In genomic region chr3:94621740-94622507, GRCm38 (mm10) we compare ENCODE assay signal across 15 mouse cellular contexts. TPM values are rescaled to one million over a fixed set of nuclear protein-coding genes. Genes with fewer than 3 reads are reported as not detected.
A peak's percentile ranks its signal among the peaks of the same experiment; 100 is the strongest.
DNase-seq lines count a peak whose midpoint lies in the region; ATAC-seq and TF ChIP-seq lines count a peak whose summit lies in the region.
"Had no signal": no experiment of that assay in that cellular context is flagged by ENCODE, and none has a peak within 500 bp of the region (broad histone marks: within the 10 kb centered on the region; RNA-seq: fewer than 3 reads in every experiment).

No protein-coding gene starts in this region.

- no peaks in the 10 kb centered on the region for H3K36me3 ChIP-seq in heart, postnatal 0 days (replicated peaks; ENCODE audit: control insufficient read depth, insufficient read depth, low read length)
- H3K36me3 ChIP-seq: hindbrain, embryonic 15.5 days; neural tube, embryonic 13.5 days had no signal

- no peaks in the 10 kb centered on the region for H3K27me3 ChIP-seq in heart, postnatal 0 days (ENCODE audit: control insufficient read depth, insufficient read depth, low read length)
- H3K27me3 ChIP-seq: hindbrain, embryonic 15.5 days; neural tube, embryonic 13.5 days had no signal

- no peak for TF ChIP-seq CTCF in heart, postnatal 0 days (IDR thresholded peaks at IDR 0.05; ENCODE audit: low read depth)
- no peak for TF ChIP-seq CTCF in lung, adult 2 months (IDR thresholded peaks at IDR 0.05; ENCODE audit: insufficient read depth, low read length)

- peak; percentile 81 for ATAC-seq in heart, postnatal 0 days (ENCODE audit: insufficient read depth, low read depth)
- ATAC-seq: forebrain, postnatal 0 days had no signal

- DNase-seq in 3T3-L1 (ENCODE audit: low read depth, low spot score) = peak; percentile 60
- peak; percentile 15 for DNase-seq in c-Kit-positive CD71-positive TER-119-negative erythroid progenitor cells, embryonic 14.5 days (ENCODE audit: low read depth)
- DNase-seq in heart, postnatal 0 days (ENCODE audit: low spot score) = peak; percentile 30
- peak; percentile 52 for DNase-seq in lung, adult 2 months
- DNase-seq in adrenal gland, postnatal 14 days = no peak
- no peak for DNase-seq in frontal cortex, postnatal 36 days (ENCODE audit: low spot score in 2 of 2)
- DNase-seq in frontal cortex, adult 2 months (ENCODE audit: extremely low spot score in 1 of 2, low spot score in 1 of 2) = no peak
- no peak for DNase-seq in cerebellum, adult 9-10 months
- DNase-seq: forebrain, postnatal 0 days had no signal

- peak overlapping the region; percentile 21; the same call in 1 of the 2 replicates for H3K27ac ChIP-seq in heart, postnatal 0 days (ENCODE audit: low read depth)
- H3K27ac ChIP-seq: hindbrain, embryonic 15.5 days; neural tube, embryonic 13.5 days had no signal

- peaks cover 6% of the 10 kb centered on the region for H3K4me1 ChIP-seq in heart, postnatal 0 days (ENCODE audit: control insufficient read depth, insufficient read depth)
- H3K4me1 ChIP-seq in lung, adult 2 months (ENCODE audit: control insufficient read depth, insufficient read depth, low read length) = no peaks in the 10 kb centered on the region; the same call in 1 of the 2 replicates
- H3K4me1 ChIP-seq: hindbrain, embryonic 15.5 days; neural tube, embryonic 13.5 days had no signal

- H3K4me3 ChIP-seq in heart, postnatal 0 days (ENCODE audit: low read depth, low read length) = no peak overlapping the region
- no peak overlapping the region for H3K4me3 ChIP-seq in lung, adult 2 months (replicated peaks; ENCODE audit: extremely low read depth, low read depth, low read length)
- H3K4me3 ChIP-seq: hindbrain, embryonic 15.5 days; neural tube, embryonic 13.5 days had no signal

- H3K4me2 ChIP-seq in heart, postnatal 0 days (ENCODE audit: low read depth, low read length) = no peak overlapping the region
- H3K4me2 ChIP-seq: hindbrain, embryonic 15.5 days; neural tube, embryonic 13.5 days had no signal

- no peaks in the 10 kb centered on the region for H3K9me3 ChIP-seq in heart, postnatal 0 days (replicated peaks; ENCODE audit: control insufficient read depth, low read length)
- H3K9me3 ChIP-seq: hindbrain, embryonic 15.5 days; neural tube, embryonic 13.5 days had no signal

- TF ChIP-seq EP300 in heart, postnatal 0 days (IDR thresholded peaks at IDR 0.05; ENCODE audit: low read depth) = no peak

- no peak for TF ChIP-seq POLR2A in lung, adult 2 months (IDR thresholded peaks at IDR 0.05; ENCODE audit: borderline replicate concordance, extremely low read depth, low read depth, low read length)

- WGBS in heart, postnatal 0 days = 55% methylated on average over 11 of the region's 11 CpGs
- WGBS in lung, adult 2 months = 58% methylated on average over 11 of the region's 11 CpGs

- no peak overlapping the region for H3K9ac ChIP-seq in heart, postnatal 0 days (replicated peaks; ENCODE audit: low read depth, low read length)
- H3K9ac ChIP-seq: forebrain, postnatal 0 days; hindbrain, embryonic 15.5 days; neural tube, embryonic 13.5 days had no signal

RNA-seq across cellular contexts. Expression of gene Gm10972, which starts 21.0 kb away (rescaled TPM):
- not detected in 2 replicates for total RNA-seq in heart, postnatal 0 days (2014; rRNA removed; ENCODE audit: low replicate concordance)
- not detected in 2 replicates for polyA plus RNA-seq in heart, postnatal 0 days (2015; fragmentation: Nextera tagmentation; extraction: Ambion mirVana)
- not detected in 2 replicates for polyA plus RNA-seq in lung, adult 2 months (2012; rRNA removed)
- total RNA-seq in adrenal gland, postnatal 14 days (2021) = not detected in 2 replicates
- polyA plus RNA-seq in frontal cortex, adult 2 months (2012; rRNA removed) = not detected in 2 replicates
- total RNA-seq: common myeloid progenitor, adult 5-6 weeks; ES-E14; forebrain, postnatal 0 days; megakaryocyte progenitor cell, adult 5-6 weeks had no signal
- polyA plus RNA-seq: forebrain, postnatal 0 days; hindbrain, embryonic 15.5 days; neural tube, embryonic 13.5 days; small intestine, adult 2 months had no signal

RNA-seq across cellular contexts. Expression of gene Tuft1, which starts 36.7 kb away (rescaled TPM):
- 12.9 and 29.0 TPM in 2 replicates for total RNA-seq in heart, postnatal 0 days (2014; rRNA removed; ENCODE audit: low replicate concordance)
- polyA plus RNA-seq in heart, postnatal 0 days (2015; fragmentation: Nextera tagmentation; extraction: Ambion mirVana) = 3.1 and 4.8 TPM in 2 replicates
- 12.8 and 22.1 TPM in 2 replicates for polyA plus RNA-seq in lung, adult 2 months (2012; rRNA removed)
- total RNA-seq in adrenal gland, postnatal 14 days (2021) = 7.1 and 7.4 TPM in 2 replicates
- 1.2 and 1.3 TPM in 2 replicates for polyA plus RNA-seq in frontal cortex, adult 2 months (2012; rRNA removed)

RNA-seq across cellular contexts. Expression of gene Snx27, which starts 39.4 kb away (rescaled TPM):
- 18.1 and 30.8 TPM in 2 replicates for total RNA-seq in heart, postnatal 0 days (2014; rRNA removed; ENCODE audit: low replicate concordance)
- polyA plus RNA-seq in heart, postnatal 0 days (2015; fragmentation: Nextera tagmentation; extraction: Ambion mirVana) = 17.0 and 17.2 TPM in 2 replicates
- polyA plus RNA-seq in lung, adult 2 months (2012; rRNA removed) = 7.8 and 10.8 TPM in 2 replicates
- 35.7 and 37.5 TPM in 2 replicates for total RNA-seq in adrenal gland, postnatal 14 days (2021)
- polyA plus RNA-seq in frontal cortex, adult 2 months (2012; rRNA removed) = 47.5 and 50.5 TPM in 2 replicates

Comparison
In these comparisons a context has a peak if more than half of its experiments do, and no peak if none do; other contexts are left out.
1. DNase-seq: peak in 3T3-L1 (single experiment), c-Kit-positive CD71-positive TER-119-negative erythroid progenitor cells, embryonic 14.5 days (single experiment), heart, postnatal 0 days (single experiment) and lung, adult 2 months (single experiment); none in adrenal gland, postnatal 14 days (single experiment), frontal cortex, postnatal 36 days (0 of 2), frontal cortex, adult 2 months (0 of 2) and cerebellum, adult 9-10 months (single experiment).